ENCODE assay signal across 9 mouse cellular contexts in genomic region chr11:115900561-115901337, GRCm38 (mm10). TPM values are rescaled to one million over a fixed set of nuclear protein-coding genes. Genes with fewer than 3 reads are reported as not detected.
DNase-seq lines count a peak whose midpoint lies in the region; ATAC-seq lines count a peak whose summit lies in the region.
"Had no signal": no experiment of that assay in that cellular context is flagged by ENCODE, and none has a peak within 500 bp of the region (broad histone marks: within the 10 kb centered on the region; RNA-seq: fewer than 3 reads in every experiment).

No protein-coding gene starts in this region.

- 0 out of 2 replicates have a peak, but pooled peaks cover under 1% of the 10 kb centered on the region for H3K36me3 ChIP-seq in lung, embryonic 15.5 days
- 0 out of 2 replicates have a peak, but pooled peaks cover 13% of the 10 kb centered on the region for H3K36me3 ChIP-seq in embryonic facial prominence, embryonic 14.5 days (ENCODE audit: control insufficient read depth, insufficient read depth, low read length)
- H3K36me3 ChIP-seq in heart, embryonic 13.5 days: peaks cover 21% of the 10 kb centered on the region
- peaks cover 48% of the 10 kb centered on the region for H3K36me3 ChIP-seq in liver, embryonic 13.5 days

- no peaks in the 10 kb centered on the region for H3K27me3 ChIP-seq in lung, embryonic 15.5 days
- H3K27me3 ChIP-seq in embryonic facial prominence, embryonic 14.5 days (replicated peaks; ENCODE audit: control insufficient read depth, insufficient read depth, low read length): no peaks in the 10 kb centered on the region
- no peaks in the 10 kb centered on the region for H3K27me3 ChIP-seq in heart, embryonic 13.5 days (replicated peaks)
- no peaks in the 10 kb centered on the region for H3K27me3 ChIP-seq in liver, embryonic 13.5 days
- H3K27me3 ChIP-seq: Patski had no signal

- ATAC-seq in lung, embryonic 15.5 days (ENCODE audit: borderline replicate concordance, extremely low read depth, low FRiP score, low TSS enrichment): no peak
- ATAC-seq in embryonic facial prominence, embryonic 14.5 days (ENCODE audit: low read depth): no peak
- no peak for ATAC-seq in heart, embryonic 13.5 days (ENCODE audit: extremely low read depth, insufficient number of reproducible peaks, low FRiP score, low TSS enrichment)
- ATAC-seq in liver, embryonic 13.5 days (ENCODE audit: low read depth): no peak
- no peak for ATAC-seq in megakaryocyte progenitor cell, adult 5-6 weeks (replicated peaks; ENCODE audit: poor library complexity)

- 0 out of 2 replicates have a peak overlapping the region, but pooled peaks have one; percentile 70 for H3K27ac ChIP-seq in lung, embryonic 15.5 days
- H3K27ac ChIP-seq in embryonic facial prominence, embryonic 14.5 days (replicated peaks; ENCODE audit: low read depth, low read length): no peak overlapping the region; the same call in 1 of the 2 replicates
- peak overlapping the region; percentile 99 for H3K27ac ChIP-seq in heart, embryonic 13.5 days (replicated peaks)
- peak overlapping the region; percentile 99 for H3K27ac ChIP-seq in liver, embryonic 13.5 days
- H3K27ac ChIP-seq: macrophage had no signal

- 68% methylated on average over 8 of the region's 8 CpGs for WGBS in lung, embryonic 15.5 days
- WGBS in embryonic facial prominence, embryonic 14.5 days: 69% methylated on average over 8 of the region's 8 CpGs
- WGBS in heart, embryonic 13.5 days: 45% methylated on average over 8 of the region's 8 CpGs
- 27% methylated on average over 8 of the region's 8 CpGs for WGBS in liver, embryonic 13.5 days (ENCODE audit: insufficient replicate concordance)

- peaks cover 70% of the 10 kb centered on the region for H3K4me1 ChIP-seq in lung, embryonic 15.5 days
- H3K4me1 ChIP-seq in embryonic facial prominence, embryonic 14.5 days (ENCODE audit: control insufficient read depth, insufficient read depth, low read length): peaks cover 36% of the 10 kb centered on the region
- H3K4me1 ChIP-seq in heart, embryonic 13.5 days: peaks cover 75% of the 10 kb centered on the region
- peaks cover 84% of the 10 kb centered on the region for H3K4me1 ChIP-seq in liver, embryonic 13.5 days (replicated peaks)

- DNase-seq in lung, postnatal 10 days: no peak
- DNase-seq in embryonic facial prominence, embryonic 14.5 days (ENCODE audit: low spot score): no peak
- no peak for DNase-seq in liver, embryonic 13.5 days
- no peak for DNase-seq in layer of hippocampus, postnatal 36 days

- no peak overlapping the region for H3K4me3 ChIP-seq in lung, embryonic 15.5 days
- no peak overlapping the region for H3K4me3 ChIP-seq in embryonic facial prominence, embryonic 14.5 days (ENCODE audit: low read depth, low read length)
- peak overlapping the region; percentile 52 for H3K4me3 ChIP-seq in heart, embryonic 13.5 days
- H3K4me3 ChIP-seq in liver, embryonic 13.5 days (replicated peaks): peak overlapping the region; percentile 66

- no peak overlapping the region for H3K9ac ChIP-seq in lung, embryonic 15.5 days
- peak overlapping the region; percentile 19; the same call in 1 of the 2 replicates for H3K9ac ChIP-seq in embryonic facial prominence, embryonic 14.5 days (ENCODE audit: low read depth, low read length)
- peak overlapping the region; percentile 73 for H3K9ac ChIP-seq in heart, embryonic 13.5 days
- peak overlapping the region; percentile 85 for H3K9ac ChIP-seq in liver, embryonic 13.5 days

- no peaks in the 10 kb centered on the region for H3K9me3 ChIP-seq in lung, embryonic 15.5 days
- no peaks in the 10 kb centered on the region for H3K9me3 ChIP-seq in embryonic facial prominence, embryonic 14.5 days (ENCODE audit: control insufficient read depth, low read length)
- H3K9me3 ChIP-seq in heart, embryonic 13.5 days: no peaks in the 10 kb centered on the region
- no peaks in the 10 kb centered on the region for H3K9me3 ChIP-seq in liver, embryonic 13.5 days (replicated peaks)

- peak overlapping the region; percentile 25; the same call in 1 of the 2 replicates for H3K4me2 ChIP-seq in lung, embryonic 15.5 days
- peak overlapping the region; percentile 0; the same call in 1 of the 2 replicates for H3K4me2 ChIP-seq in embryonic facial prominence, embryonic 14.5 days (ENCODE audit: low read depth, low read length)
- H3K4me2 ChIP-seq in heart, embryonic 13.5 days: peak overlapping the region; percentile 74
- peak overlapping the region; percentile 91 for H3K4me2 ChIP-seq in liver, embryonic 13.5 days

RNA-seq across cellular contexts. Expression of gene Smim5, which starts 1.0 kb away (rescaled TPM):
- polyA plus RNA-seq in lung, embryonic 15.5 days (2015; fragmentation: Nextera tagmentation; extraction: Ambion mirVana): 3.6 and 4.8 TPM in 2 replicates
- 16.5 and 20.2 TPM in 2 replicates for polyA plus RNA-seq in embryonic facial prominence, embryonic 14.5 days (2014; fragmentation: Nextera tagmentation; extraction: Ambion mirVana)
- polyA plus RNA-seq in heart, embryonic 13.5 days (2015; fragmentation: Nextera tagmentation; extraction: Ambion mirVana): 20.0 and 24.2 TPM in 2 replicates
- polyA plus RNA-seq in liver, embryonic 13.5 days (2015; fragmentation: Nextera tagmentation; extraction: Ambion mirVana): 39.0 and 42.3 TPM in 2 replicates
- total RNA-seq in layer of hippocampus, postnatal 36 days (2021): under 1 TPM in 1 of 2 experiments, not detected in 1; 0.72 TPM
- total RNA-seq in megakaryocyte progenitor cell, adult 5-6 weeks (2015): 4.9 and 8.7 TPM in 2 replicates
- 2.8 and 8.2 TPM in 2 replicates for total RNA-seq in megakaryocyte progenitor cell, adult 5-6 weeks (2017)

RNA-seq across cellular contexts. Expression of gene Smim6, which starts 11.1 kb away (rescaled TPM):
- polyA plus RNA-seq in lung, embryonic 15.5 days (2015; fragmentation: Nextera tagmentation; extraction: Ambion mirVana): 24.4 and 25.5 TPM in 2 replicates
- 0.71 and 1.4 TPM in 2 replicates for polyA plus RNA-seq in embryonic facial prominence, embryonic 14.5 days (2014; fragmentation: Nextera tagmentation; extraction: Ambion mirVana)
- 1.4 TPM in 2 replicates for polyA plus RNA-seq in heart, embryonic 13.5 days (2015; fragmentation: Nextera tagmentation; extraction: Ambion mirVana)
- 3.0 and 3.2 TPM in 2 replicates for polyA plus RNA-seq in liver, embryonic 13.5 days (2015; fragmentation: Nextera tagmentation; extraction: Ambion mirVana)
- total RNA-seq in layer of hippocampus, postnatal 36 days (2021): not detected
- 0.57 and 1.0 TPM in 2 replicates for total RNA-seq in megakaryocyte progenitor cell, adult 5-6 weeks (2015)
- total RNA-seq in megakaryocyte progenitor cell, adult 5-6 weeks (2017): 0.37 and 1.2 TPM in 2 replicates
- polyA plus RNA-seq: macrophage had no signal

RNA-seq across cellular contexts. Expression of gene Sap30bp, which starts 32.3 kb away (rescaled TPM):
- 29.8 and 35.5 TPM in 2 replicates for polyA plus RNA-seq in lung, embryonic 15.5 days (2015; fragmentation: Nextera tagmentation; extraction: Ambion mirVana)
- 30.2 and 36.6 TPM in 2 replicates for polyA plus RNA-seq in embryonic facial prominence, embryonic 14.5 days (2014; fragmentation: Nextera tagmentation; extraction: Ambion mirVana)
- polyA plus RNA-seq in heart, embryonic 13.5 days (2015; fragmentation: Nextera tagmentation; extraction: Ambion mirVana): 23.3 and 24.8 TPM in 2 replicates
- polyA plus RNA-seq in liver, embryonic 13.5 days (2015; fragmentation: Nextera tagmentation; extraction: Ambion mirVana): 23.4 and 35.2 TPM in 2 replicates
- 10 to 100 TPM; 52.2 to 58.2 TPM for total RNA-seq in layer of hippocampus, postnatal 36 days (2021)
- 19.1 and 24.5 TPM in 2 replicates for total RNA-seq in megakaryocyte progenitor cell, adult 5-6 weeks (2015)
- 155 and 199 TPM in 2 replicates for total RNA-seq in megakaryocyte progenitor cell, adult 5-6 weeks (2017)

RNA-seq across cellular contexts. Expression of gene Recql5, which starts 32.5 kb away (rescaled TPM):
- 20.5 and 22.3 TPM in 2 replicates for polyA plus RNA-seq in lung, embryonic 15.5 days (2015; fragmentation: Nextera tagmentation; extraction: Ambion mirVana)
- polyA plus RNA-seq in embryonic facial prominence, embryonic 14.5 days (2014; fragmentation: Nextera tagmentation; extraction: Ambion mirVana): 13.3 TPM in 2 replicates
- 11.6 and 12.7 TPM in 2 replicates for polyA plus RNA-seq in heart, embryonic 13.5 days (2015; fragmentation: Nextera tagmentation; extraction: Ambion mirVana)
- polyA plus RNA-seq in liver, embryonic 13.5 days (2015; fragmentation: Nextera tagmentation; extraction: Ambion mirVana): 9.9 and 10.2 TPM in 2 replicates
- 10 to 100 TPM; 30.4 to 35.1 TPM for total RNA-seq in layer of hippocampus, postnatal 36 days (2021)
- 12.3 and 23.3 TPM in 2 replicates for total RNA-seq in megakaryocyte progenitor cell, adult 5-6 weeks (2015)
- total RNA-seq in megakaryocyte progenitor cell, adult 5-6 weeks (2017): 16.0 and 17.7 TPM in 2 replicates

RNA-seq across cellular contexts. Expression of gene Myo15b, which starts 42.5 kb away (rescaled TPM):
- 0.25 and 0.49 TPM in 2 replicates for polyA plus RNA-seq in lung, embryonic 15.5 days (2015; fragmentation: Nextera tagmentation; extraction: Ambion mirVana)
- polyA plus RNA-seq in embryonic facial prominence, embryonic 14.5 days (2014; fragmentation: Nextera tagmentation; extraction: Ambion mirVana): 0.08 and 0.54 TPM in 2 replicates
- polyA plus RNA-seq in heart, embryonic 13.5 days (2015; fragmentation: Nextera tagmentation; extraction: Ambion mirVana): 0.17 and 0.27 TPM in 2 replicates
- polyA plus RNA-seq in liver, embryonic 13.5 days (2015; fragmentation: Nextera tagmentation; extraction: Ambion mirVana): 0.36 and 0.46 TPM in 2 replicates
- total RNA-seq in layer of hippocampus, postnatal 36 days (2021): under 1 TPM in 1 of 2 experiments, not detected in 1; 0.20 TPM
- 2.6 and 5.5 TPM in 2 replicates for total RNA-seq in megakaryocyte progenitor cell, adult 5-6 weeks (2015)
- 1.6 and 5.1 TPM in 2 replicates for total RNA-seq in megakaryocyte progenitor cell, adult 5-6 weeks (2017)

Comparison
In these comparisons a context has a peak if more than half of its experiments do, and no peak if none do; other contexts are left out.
1. H3K4me2 ChIP-seq: peak in every context shown above with its lines; median percentile 91 in liver, embryonic 13.5 days; 74 in heart, embryonic 13.5 days; 25 in lung, embryonic 15.5 days; 0 in embryonic facial prominence, embryonic 14.5 days.
2. H3K4me3 ChIP-seq: peak in heart, embryonic 13.5 days (single experiment) and liver, embryonic 13.5 days (single experiment); none in lung, embryonic 15.5 days (single experiment) and embryonic facial prominence, embryonic 14.5 days (single experiment).